Mouse (Mus musculus): ENCODE measurements around the gene Uqcc3. TPM values are rescaled to one million over a fixed set of nuclear protein-coding genes. Genes with fewer than 3 reads are reported as not detected.
A peak's percentile ranks its signal among the peaks of the same experiment; 100 is the strongest.

Gene Uqcc3
- polyA plus RNA-seq, 1 experiment = 40.0 TPM

GRCm38 (mm10) chr19:8844371-8845129 lies 36.2 kb downstream of the Uqcc3 start:
- H3K36me3 ChIP-seq (ENCODE audit: control insufficient read depth, insufficient read depth, low read length) = peaks cover 2% of the 10 kb centered on the region; the same call in 1 of the 2 replicates
- H3K4me1 ChIP-seq (ENCODE audit: control insufficient read depth, insufficient read depth, low read length) = peaks cover 4% of the 10 kb centered on the region
- H3K4me3 ChIP-seq (ENCODE audit: control insufficient read depth, low read depth, low read length) = no peak overlapping the region
- H3K27me3 ChIP-seq (ENCODE audit: control insufficient read depth, insufficient read depth, low read length) = no peaks in the 10 kb centered on the region
- no peak for TF ChIP-seq POLR2A (IDR thresholded peaks at IDR 0.05; ENCODE audit: control insufficient read depth, low read depth, low read length)
- TF ChIP-seq CTCF (IDR thresholded peaks at IDR 0.05; ENCODE audit: control insufficient read depth, insufficient read depth, insufficient replicate concordance, low read depth, low read length) = no peak
- no peak overlapping the region for H3K27ac ChIP-seq (ENCODE audit: control insufficient read depth, insufficient read depth, low read depth, low read length)

GRCm38 (mm10) chr19:8842961-8843360 lies 37.8 kb downstream of the Uqcc3 start:
- H3K4me3 ChIP-seq (ENCODE audit: control insufficient read depth, low read depth, low read length) = no peak overlapping the region
- H3K27ac ChIP-seq (ENCODE audit: control insufficient read depth, insufficient read depth, low read depth, low read length) = no peak overlapping the region
- no peaks in the 10 kb centered on the region for H3K27me3 ChIP-seq (ENCODE audit: control insufficient read depth, insufficient read depth, low read length)
- peaks cover 15% of the 10 kb centered on the region for H3K4me1 ChIP-seq (ENCODE audit: control insufficient read depth, insufficient read depth, low read length)
- no peak for TF ChIP-seq POLR2A (IDR thresholded peaks at IDR 0.05; ENCODE audit: control insufficient read depth, low read depth, low read length)
- TF ChIP-seq CTCF (IDR thresholded peaks at IDR 0.05; ENCODE audit: control insufficient read depth, insufficient read depth, insufficient replicate concordance, low read depth, low read length) = no peak
- peaks cover 2% of the 10 kb centered on the region; the same call in 1 of the 2 replicates for H3K36me3 ChIP-seq (ENCODE audit: control insufficient read depth, insufficient read depth, low read length)

- H3K27ac ChIP-seq (ENCODE audit: control insufficient read depth, insufficient read depth, low read depth, low read length) = no peak overlapping the region
- no peaks in the 10 kb centered on the region for H3K27me3 ChIP-seq (ENCODE audit: control insufficient read depth, insufficient read depth, low read length)
- H3K4me1 ChIP-seq (ENCODE audit: control insufficient read depth, insufficient read depth, low read length) = peaks cover 18% of the 10 kb centered on the region
- peak overlapping the region; percentile 79 for H3K4me3 ChIP-seq (ENCODE audit: control insufficient read depth, low read depth, low read length)
- TF ChIP-seq POLR2A (IDR thresholded peaks at IDR 0.05; ENCODE audit: control insufficient read depth, low read depth, low read length) = no peak
- no peak for TF ChIP-seq CTCF (IDR thresholded peaks at IDR 0.05; ENCODE audit: control insufficient read depth, insufficient read depth, insufficient replicate concordance, low read depth, low read length)
- peaks cover 2% of the 10 kb centered on the region; the same call in 1 of the 2 replicates for H3K36me3 ChIP-seq (ENCODE audit: control insufficient read depth, insufficient read depth, low read length)
Observed at GRCm38 (mm10) chr19:8841012-8841411, 39.7 kb downstream of the Uqcc3 start.

GRCm38 (mm10) chr19:8839908-8840791 lies 40.6 kb downstream of the Uqcc3 start:
- TF ChIP-seq POLR2A (IDR thresholded peaks at IDR 0.05; ENCODE audit: control insufficient read depth, low read depth, low read length) (0 out of 2 replicates have a peak, but pooled peaks have one; percentile 41), CTCF (IDR thresholded peaks at IDR 0.05; ENCODE audit: control insufficient read depth, insufficient read depth, insufficient replicate concordance, low read depth, low read length) (no peak)
- no peak overlapping the region for H3K27ac ChIP-seq (ENCODE audit: control insufficient read depth, insufficient read depth, low read depth, low read length)
- no peaks in the 10 kb centered on the region for H3K27me3 ChIP-seq (ENCODE audit: control insufficient read depth, insufficient read depth, low read length)
- H3K4me3 ChIP-seq (ENCODE audit: control insufficient read depth, low read depth, low read length) = peak overlapping the region; percentile 79
- H3K4me1 ChIP-seq (ENCODE audit: control insufficient read depth, insufficient read depth, low read length) = peaks cover 18% of the 10 kb centered on the region
- peaks cover 2% of the 10 kb centered on the region; the same call in 1 of the 2 replicates for H3K36me3 ChIP-seq (ENCODE audit: control insufficient read depth, insufficient read depth, low read length)

GRCm38 (mm10) chr19:8839103-8839907 lies 41.4 kb downstream of the Uqcc3 start, which contains the start of gene Gng3:
Gng3 (minus strand) TSS chr19:8839194.
- peak within 1 kb of the TSS; percentile 93 for H3K4me3 ChIP-seq (ENCODE audit: control insufficient read depth, low read depth, low read length)
- no peak for TF ChIP-seq POLR2A (IDR thresholded peaks at IDR 0.05; ENCODE audit: control insufficient read depth, low read depth, low read length)
- no peak for TF ChIP-seq CTCF (IDR thresholded peaks at IDR 0.05; ENCODE audit: control insufficient read depth, insufficient read depth, insufficient replicate concordance, low read depth, low read length)
- peaks cover 2% of the 10 kb centered on the region; the same call in 1 of the 2 replicates for H3K36me3 ChIP-seq (ENCODE audit: control insufficient read depth, insufficient read depth, low read length)
- peak within 1 kb of the TSS; percentile 92 for H3K27ac ChIP-seq (ENCODE audit: control insufficient read depth, insufficient read depth, low read depth, low read length)
- H3K4me1 ChIP-seq (ENCODE audit: control insufficient read depth, insufficient read depth, low read length) = peaks cover 18% of the 10 kb centered on the region
- H3K27me3 ChIP-seq (ENCODE audit: control insufficient read depth, insufficient read depth, low read length) = no peaks in the 10 kb centered on the region

- peaks cover 18% of the 10 kb centered on the region for H3K4me1 ChIP-seq (ENCODE audit: control insufficient read depth, insufficient read depth, low read length)
- TF ChIP-seq POLR2A (IDR thresholded peaks at IDR 0.05; ENCODE audit: control insufficient read depth, low read depth, low read length) (no peak), CTCF (IDR thresholded peaks at IDR 0.05; ENCODE audit: control insufficient read depth, insufficient read depth, insufficient replicate concordance, low read depth, low read length) (no peak)
- peak overlapping the region; percentile 93 for H3K4me3 ChIP-seq (ENCODE audit: control insufficient read depth, low read depth, low read length)
- H3K27ac ChIP-seq (ENCODE audit: control insufficient read depth, insufficient read depth, low read depth, low read length) = peak overlapping the region; percentile 92
- peaks cover 2% of the 10 kb centered on the region; the same call in 1 of the 2 replicates for H3K36me3 ChIP-seq (ENCODE audit: control insufficient read depth, insufficient read depth, low read length)
- H3K27me3 ChIP-seq (ENCODE audit: control insufficient read depth, insufficient read depth, low read length) = no peaks in the 10 kb centered on the region
Observed at GRCm38 (mm10) chr19:8838041-8838730, 42.5 kb downstream of the Uqcc3 start.
